Mouse (Mus musculus) E14TG2a.4 (cell line): ENCODE data around the gene Elp5.
A peak's percentile ranks its signal among the peaks of the same experiment; 100 is the strongest.
"Not testable (repeated sequence)": the region's sequence is repeated elsewhere in the genome, so short reads cannot be mapped to it uniquely, and the experiment has no call there.

Source experiments
- H3K27me3 ChIP-seq: 2 replicates; pipeline ENCODE4 v1.6.1; 2014; ENCODE audit warnings: low read length, control low read depth; ENCODE audit not compliant: insufficient read depth
- H3K36me3 ChIP-seq: 2 replicates; pipeline ENCODE4 v1.6.1; 2014; ENCODE audit warnings: low read length, control low read depth; ENCODE audit not compliant: insufficient read depth
- H3K4me1 ChIP-seq: replicated peaks from 2 replicates; pipeline ENCODE4 v1.6.1; 2014; ENCODE audit warnings: low read depth, low read length, control low read depth
- H3K4me3 ChIP-seq: replicated peaks from 2 replicates; pipeline ENCODE4 v1.5.1; 2014; ENCODE audit warnings: mild to moderate bottlenecking, low read length
- H3K9me3 ChIP-seq: 2 replicates; pipeline ENCODE4 v1.6.1; 2014; ENCODE audit warnings: low read length, control low read depth
- CTCF ChIP-seq: conservative IDR thresholded peaks from 2 replicates; pipeline ENCODE4 v1.5.1; 2014; ENCODE audit warnings: low read length
- NANOG ChIP-seq: IDR thresholded peaks from 2 replicates; pipeline ENCODE4 v1.6.1; 2014; ENCODE audit warnings: borderline replicate concordance, low read length, mixed read lengths
- POU5F1 ChIP-seq: IDR thresholded peaks from 2 replicates; pipeline ENCODE4 v1.6.1; 2014; ENCODE audit warnings: low read length, borderline replicate concordance

Gene Elp5

GRCm38 (mm10) chr11:69934169-69934568 lies 48.1 kb downstream of the Elp5 start:
- Histone ChIP-seq H3K4me3 (0 out of 2 replicates have a peak overlapping the region, but pooled peaks have one; percentile 5), H3K4me1 (peaks cover 41% of the 10 kb centered on the region), H3K9me3 (no peaks in the 10 kb centered on the region), H3K27me3 (peaks cover 41% of the 10 kb centered on the region), H3K36me3 (no peaks in the 10 kb centered on the region)
- TF ChIP-seq NANOG (no peak), CTCF (peak; percentile 59), POU5F1 (no peak)

DNA sequence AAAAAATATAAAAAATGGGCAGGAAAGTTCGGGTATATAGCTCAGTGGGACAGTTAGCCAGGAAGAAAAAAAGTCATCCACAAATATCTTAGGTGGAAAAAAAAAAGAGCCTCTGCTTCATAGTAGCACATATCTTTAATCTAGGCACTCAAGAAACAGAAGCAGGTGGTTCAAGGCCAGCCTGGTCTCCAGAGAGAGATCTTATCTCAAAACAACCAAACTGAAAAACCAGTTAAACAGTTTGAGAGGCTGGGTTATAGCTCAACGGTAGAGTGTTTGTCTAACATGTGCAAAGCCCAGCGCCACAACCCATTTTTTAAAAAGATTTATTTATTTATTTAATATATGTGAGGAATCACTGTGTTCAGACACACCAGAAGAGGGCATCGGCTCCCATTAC lies 49.3 kb downstream of the Elp5 start:
- Histone ChIP-seq H3K9me3 (no peaks in the 10 kb centered on the region), H3K4me1 (peaks cover 35% of the 10 kb centered on the region), H3K4me3 (no peak overlapping the region), H3K27me3 (peaks cover 33% of the 10 kb centered on the region), H3K36me3 (no peaks in the 10 kb centered on the region)
- TF ChIP-seq CTCF, result no peak
- no peak for TF ChIP-seq NANOG
- TF ChIP-seq POU5F1, result no peak

DNA sequence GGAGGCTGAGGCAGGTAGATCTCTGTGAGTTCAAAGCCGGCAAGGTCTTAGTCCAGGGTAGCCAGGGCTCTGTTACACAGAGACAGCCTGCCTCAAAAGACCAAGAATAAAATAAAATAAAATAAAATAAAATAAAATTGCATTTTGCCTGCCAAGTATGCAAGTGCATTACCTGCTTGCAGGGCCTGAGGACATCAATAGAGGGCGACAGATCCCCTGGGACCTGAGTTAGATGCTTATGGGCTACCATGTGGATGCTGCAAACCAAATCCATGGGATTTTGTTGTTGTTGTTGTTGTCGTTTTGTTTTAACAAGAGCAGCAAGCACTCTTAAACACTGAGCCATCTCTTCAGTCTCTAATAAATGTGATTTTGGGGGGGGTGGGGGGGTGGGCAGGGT lies 50.1 kb downstream of the Elp5 start:
- H3K4me3 ChIP-seq, result no peak overlapping the region
- peaks cover 28% of the 10 kb centered on the region for H3K4me1 ChIP-seq
- H3K36me3 ChIP-seq, result no peaks in the 10 kb centered on the region
- H3K9me3 ChIP-seq, result no peaks in the 10 kb centered on the region
- TF ChIP-seq POU5F1, result no peak
- TF ChIP-seq CTCF, result peak; percentile 81
- no peak for TF ChIP-seq NANOG
- H3K27me3 ChIP-seq, result peaks cover 25% of the 10 kb centered on the region

- H3K9me3 ChIP-seq, result no peaks in the 10 kb centered on the region
- H3K4me3 ChIP-seq, result no peak overlapping the region
- TF ChIP-seq POU5F1 (no peak), NANOG (no peak), CTCF (no peak)
- peaks cover 23% of the 10 kb centered on the region for H3K4me1 ChIP-seq
- peaks cover 21% of the 10 kb centered on the region for H3K27me3 ChIP-seq
- H3K36me3 ChIP-seq, result no peaks in the 10 kb centered on the region
Observed at GRCm38 (mm10) chr11:69931769-69932168, 50.5 kb downstream of the Elp5 start.

- Histone ChIP-seq H3K36me3 (no peaks in the 10 kb centered on the region), H3K4me3 (no peak overlapping the region), H3K9me3 (no peaks in the 10 kb centered on the region), H3K27me3 (peaks cover 13% of the 10 kb centered on the region), H3K4me1 (peaks cover 17% of the 10 kb centered on the region)
- TF ChIP-seq CTCF (no peak), POU5F1 (no peak), NANOG (no peak)
Observed at GRCm38 (mm10) chr11:69930967-69931537, 51.3 kb downstream of the Elp5 start.

DNA sequence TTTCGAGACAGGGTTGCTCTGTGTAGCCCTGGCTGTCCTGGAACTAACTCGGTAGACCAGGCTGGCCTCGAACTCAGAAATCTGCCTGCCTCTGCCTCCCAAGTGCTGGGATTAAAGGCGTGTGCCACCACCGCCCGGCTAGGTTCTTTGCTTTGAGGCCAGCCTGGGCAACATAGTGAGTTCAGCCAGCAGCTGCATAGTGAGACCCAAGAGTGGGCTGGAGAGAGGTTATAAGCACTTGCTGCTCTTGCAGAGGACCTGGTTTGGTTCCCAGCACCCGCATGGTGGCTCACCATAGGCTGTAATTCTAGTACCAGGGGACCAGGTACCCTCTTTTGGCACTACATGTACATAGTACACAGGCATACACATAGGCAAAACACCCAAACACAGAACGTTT lies 52.1 kb downstream of the Elp5 start:
- peaks cover 17% of the 10 kb centered on the region for H3K4me1 ChIP-seq
- not testable (repeated sequence) for H3K4me3 ChIP-seq, H3K9me3 ChIP-seq, H3K36me3 ChIP-seq, H3K27me3 ChIP-seq

DNA sequence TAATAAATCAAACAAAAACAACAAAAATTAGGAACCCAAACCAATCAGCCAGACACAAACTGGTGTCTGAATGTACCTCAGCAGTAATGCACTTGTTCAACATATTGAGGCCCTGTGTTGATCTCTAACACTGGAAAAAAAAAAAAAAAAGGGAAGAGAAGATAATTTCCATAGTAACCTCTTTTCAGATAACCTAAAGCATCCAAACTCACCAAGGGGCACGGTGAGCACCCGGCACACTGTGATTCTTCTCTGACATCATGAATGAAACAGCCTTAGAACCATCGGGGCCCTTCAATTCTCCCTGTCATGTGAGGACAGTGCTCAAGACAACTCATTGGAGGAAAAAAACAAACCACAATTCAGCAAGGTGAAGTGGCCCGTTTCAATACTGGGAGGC lies 52.6 kb downstream of the Elp5 start:
- Histone ChIP-seq H3K27me3 (peaks cover 5% of the 10 kb centered on the region), H3K36me3 (no peaks in the 10 kb centered on the region), H3K9me3 (no peaks in the 10 kb centered on the region), H3K4me3 (no peak overlapping the region), H3K4me1 (peaks cover 13% of the 10 kb centered on the region)
- TF ChIP-seq POU5F1 (no peak), NANOG (no peak), CTCF (no peak)

- Histone ChIP-seq H3K4me3 (no peak overlapping the region), H3K9me3 (no peaks in the 10 kb centered on the region), H3K4me1 (peaks cover 15% of the 10 kb centered on the region), H3K36me3 (no peaks in the 10 kb centered on the region), H3K27me3 (no peaks in the 10 kb centered on the region)
- TF ChIP-seq POU5F1 (no peak), CTCF (no peak), NANOG (no peak)
Observed at GRCm38 (mm10) chr11:69927501-69927900, 54.8 kb downstream of the Elp5 start.

- no peak for TF ChIP-seq NANOG
- TF ChIP-seq CTCF, result no peak
- TF ChIP-seq POU5F1, result no peak
- H3K4me1 ChIP-seq, result peaks cover 33% of the 10 kb centered on the region
- peaks cover 25% of the 10 kb centered on the region for H3K36me3 ChIP-seq
- H3K27me3 ChIP-seq, result no peaks in the 10 kb centered on the region
- H3K4me3 ChIP-seq, result peak overlapping the region; percentile 82
- no peaks in the 10 kb centered on the region for H3K9me3 ChIP-seq
Observed at GRCm38 (mm10) chr11:69922796-69923195, 59.5 kb downstream of the Elp5 start.
